Mouse (Mus musculus) frontal cortex, adult (tissue): ENCODE results near the gene Rnf11.
A peak's percentile ranks its signal among the peaks of the same experiment; 100 is the strongest.

Experiments used
- ATAC-seq: cut with Nextera tagmentation; 2 replicates; pipeline ENCODE4 v1.9.2; 2017; ENCODE audit warnings: mild to moderate bottlenecking, moderate library complexity, mixed read lengths; ENCODE audit not compliant: low TSS enrichment

Gene Rnf11

DNA sequence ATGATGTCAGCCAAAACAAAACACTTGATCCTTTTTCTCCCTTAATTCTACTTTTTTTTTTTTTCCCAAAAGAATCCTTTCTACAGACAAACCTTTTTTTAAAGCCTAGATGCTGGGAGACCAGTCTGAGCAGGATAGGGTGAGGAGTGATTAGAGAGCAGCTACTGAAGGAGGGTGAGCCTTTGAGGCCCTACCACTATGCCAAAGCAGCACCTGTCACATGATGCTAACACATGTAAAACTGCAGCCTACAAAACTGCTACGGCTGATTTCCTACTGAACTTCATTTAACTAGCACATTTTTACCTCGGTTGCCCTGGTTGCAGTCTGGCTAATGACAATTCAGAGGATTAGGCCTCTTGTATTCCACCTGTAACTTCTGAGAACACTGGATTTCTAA, 39.6 kb downstream of the Rnf11 start:
- no peak for ATAC-seq

DNA sequence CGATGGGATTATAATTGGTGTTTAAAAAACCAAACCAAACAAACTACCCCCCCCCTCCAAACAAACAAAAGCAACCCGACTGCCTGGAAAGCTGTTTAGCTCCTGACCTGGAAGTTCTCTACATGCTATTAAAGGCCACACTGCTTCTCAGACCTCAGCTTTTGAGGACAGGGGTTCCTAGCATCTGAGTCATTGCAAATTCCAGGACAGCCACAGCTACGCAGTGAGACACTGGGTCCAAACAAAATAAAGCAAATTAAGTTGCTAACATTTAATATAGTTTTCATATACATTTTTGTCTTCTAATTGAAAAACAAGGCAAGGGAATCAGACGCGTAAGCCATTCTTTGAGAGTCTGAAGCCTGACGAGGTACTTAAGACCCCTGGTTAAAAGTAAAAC, 40.1 kb downstream of the Rnf11 start:
- ATAC-seq, result no peak

DNA sequence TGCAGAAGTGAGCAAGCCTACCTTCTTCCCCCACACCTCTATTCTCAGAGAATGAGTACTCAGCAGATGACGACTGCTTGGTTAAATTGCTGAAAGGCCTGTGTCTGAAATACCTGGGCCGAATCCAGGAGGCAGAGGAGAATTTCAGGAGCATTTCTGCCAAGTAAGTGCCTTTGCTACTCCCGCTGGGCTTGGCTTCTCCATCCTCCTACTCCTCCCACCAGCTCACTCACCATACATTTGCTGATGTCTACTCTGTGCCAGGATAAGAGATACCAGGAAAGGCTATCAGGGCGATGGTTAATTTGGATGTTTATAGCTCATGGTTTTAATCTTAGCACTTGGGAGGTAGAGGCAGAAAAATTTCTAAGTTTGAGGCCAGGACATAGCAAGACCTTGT, 41.9 kb downstream of the Rnf11 start:
- ATAC-seq, result peak; percentile 81

DNA sequence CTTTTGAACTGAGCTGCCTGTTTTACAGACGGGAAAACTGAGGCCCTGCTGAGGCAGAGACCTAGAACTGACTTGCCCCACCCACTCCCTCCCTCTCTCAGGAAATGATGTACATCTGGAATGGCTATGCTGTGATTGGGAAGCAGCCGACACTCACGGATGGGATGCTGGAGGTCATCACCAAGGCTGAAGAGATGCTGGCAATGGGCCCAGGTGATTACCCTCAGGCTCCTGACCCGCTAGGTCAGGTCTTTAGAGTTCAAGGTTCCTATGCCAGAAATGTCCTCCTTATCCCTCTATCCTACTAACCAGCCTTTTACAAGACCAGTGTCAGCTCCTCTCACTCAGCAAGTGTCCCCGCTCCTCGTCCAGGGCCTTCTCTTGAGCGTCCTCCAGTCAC, 42.4 kb downstream of the Rnf11 start:
- no peak for ATAC-seq

DNA sequence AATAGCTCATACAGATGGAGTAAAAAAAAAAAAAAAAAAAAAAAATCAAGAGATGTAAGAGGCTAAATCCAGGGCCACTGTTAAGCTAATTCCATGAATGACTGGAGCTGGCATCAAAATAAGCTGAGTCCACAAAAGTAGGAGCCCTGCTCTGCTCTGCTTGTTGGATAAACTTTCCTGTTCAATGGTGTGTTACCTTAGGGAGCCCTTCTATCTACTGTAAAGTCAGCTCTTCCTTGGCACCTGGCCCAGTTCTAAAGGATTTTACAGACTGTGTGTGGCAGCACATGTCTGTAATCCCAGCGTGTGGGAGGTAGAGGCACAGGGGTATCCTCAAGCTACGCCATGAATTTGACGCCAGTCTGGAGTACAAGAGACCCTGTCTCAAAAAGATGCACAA, 43.5 kb downstream of the Rnf11 start:
- no peak for ATAC-seq

DNA sequence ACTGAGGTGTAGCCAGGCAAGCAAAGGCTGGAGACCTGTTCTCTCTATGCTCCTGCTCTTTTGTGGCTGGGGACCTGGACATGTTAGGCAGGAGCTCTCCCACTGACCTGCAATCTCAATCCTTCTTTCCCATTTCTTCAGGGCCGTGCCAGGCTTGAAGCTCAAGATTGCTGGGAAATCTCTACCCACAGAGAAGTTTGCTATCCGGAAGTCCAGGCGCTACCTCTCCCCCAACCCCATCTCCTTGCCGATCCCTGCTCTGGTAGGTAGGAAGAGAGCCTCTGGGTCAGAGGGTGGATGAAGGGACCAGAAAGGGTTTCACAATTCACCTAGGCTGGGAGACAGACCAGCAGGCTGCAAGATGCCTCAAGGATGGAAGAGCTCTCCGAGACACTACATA, 44.1 kb downstream of the Rnf11 start:
- no peak for ATAC-seq

DNA sequence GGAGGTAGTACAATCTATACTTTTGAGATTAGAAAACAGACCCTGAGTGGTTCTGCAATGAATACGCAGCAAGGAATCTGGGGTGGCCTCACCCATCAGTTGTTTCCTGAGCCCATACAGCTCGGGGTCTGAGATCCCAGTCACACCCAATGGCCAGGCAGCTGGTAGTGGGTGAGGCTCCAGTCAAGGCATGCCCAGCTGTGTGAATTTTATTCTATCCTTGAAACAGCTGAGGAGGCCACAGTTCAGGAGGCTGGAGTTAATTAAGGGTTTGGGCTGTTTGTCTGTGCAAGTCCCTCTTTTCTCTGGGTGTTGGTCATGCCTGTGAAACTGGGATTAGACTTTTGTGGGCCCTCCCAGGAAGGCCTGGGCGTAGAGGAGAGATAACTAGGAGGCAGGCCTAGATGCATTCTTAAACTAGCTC, 44.7 kb downstream of the Rnf11 start:
- no peak for ATAC-seq

DNA sequence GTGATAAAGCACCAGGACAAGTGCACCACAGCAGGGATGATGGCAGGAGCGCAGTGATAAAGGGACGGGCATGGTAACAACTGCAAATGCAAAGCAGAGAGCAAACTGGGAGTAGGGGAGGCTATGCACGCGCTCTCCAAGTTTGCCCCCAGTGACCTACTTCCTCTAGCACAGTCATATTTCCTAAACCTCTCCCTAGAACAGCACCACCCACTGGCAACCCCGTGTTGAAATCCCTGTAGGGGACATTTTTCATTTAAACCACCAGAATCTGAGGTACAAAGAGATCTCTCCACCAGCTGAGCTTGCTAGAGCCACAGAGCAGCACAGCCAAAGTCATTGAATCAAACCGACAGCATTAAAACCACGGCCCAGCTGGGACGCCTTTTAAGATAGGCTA, 45.4 kb downstream of the Rnf11 start:
- ATAC-seq, result no peak

DNA sequence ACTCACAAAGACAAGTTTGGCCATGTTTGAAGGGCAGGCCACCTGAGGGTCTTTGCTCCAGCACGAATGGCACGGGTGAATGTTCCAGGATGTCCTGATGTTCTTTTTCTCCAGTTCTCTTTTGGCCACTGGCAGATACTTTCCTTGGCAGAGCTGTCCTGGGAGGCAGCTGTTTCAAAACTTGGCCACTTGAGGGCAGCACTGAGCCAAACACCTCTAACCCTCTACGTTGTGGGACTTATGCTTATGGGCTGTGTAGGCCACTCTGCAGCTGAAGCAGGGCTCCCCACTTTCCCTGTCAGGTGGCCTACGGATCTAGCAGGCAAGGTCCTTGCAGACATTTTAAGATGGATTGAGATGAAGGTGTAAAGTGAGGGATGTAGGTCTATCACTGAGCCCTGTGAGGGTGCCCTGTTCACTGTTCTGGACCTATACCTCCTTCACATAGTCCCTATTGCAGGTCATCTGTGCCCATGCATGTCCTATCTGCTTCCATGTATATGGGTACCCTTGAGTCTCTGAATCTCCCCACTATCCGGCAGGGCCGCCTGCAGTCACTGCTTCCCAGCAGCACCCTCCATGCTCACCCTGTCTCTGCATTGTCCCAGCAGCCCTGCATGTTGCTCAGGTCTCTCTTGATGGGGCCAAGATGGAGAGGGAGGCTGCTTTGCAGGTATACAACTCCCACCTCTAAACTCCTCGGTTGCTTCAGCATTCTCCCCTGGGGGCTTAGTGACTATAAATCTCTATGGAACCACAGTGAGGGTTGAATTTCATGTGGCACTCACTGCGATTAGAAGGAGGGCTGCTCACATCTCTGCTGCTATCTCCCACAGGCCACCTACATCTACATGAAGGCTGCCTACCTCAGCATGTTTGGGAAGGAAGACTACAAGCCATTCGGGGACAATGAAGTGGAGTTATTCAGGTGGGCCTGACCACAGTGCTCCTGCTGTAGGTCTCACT, 46.3 kb downstream of the Rnf11 start:
- peak; percentile 62; the same call in 1 of the 2 replicates for ATAC-seq

DNA sequence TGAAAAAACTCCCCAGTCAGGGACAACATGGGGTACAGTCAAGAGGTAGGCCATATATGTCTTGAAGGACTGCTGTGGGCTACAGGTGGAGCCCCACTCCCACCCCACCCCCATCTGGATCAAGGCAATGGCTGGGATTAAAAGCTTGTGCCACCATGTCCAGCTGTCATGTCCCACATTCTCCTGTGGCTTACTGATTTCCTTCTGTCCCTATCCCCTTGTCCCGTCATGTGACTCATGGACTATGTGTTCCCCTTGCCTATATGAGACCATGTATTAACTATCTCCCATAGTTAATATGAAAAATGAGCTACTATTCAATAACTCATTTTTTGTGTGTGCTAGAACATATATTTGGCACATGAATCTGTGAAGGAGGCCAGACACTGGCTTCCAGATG, 50.3 kb downstream of the Rnf11 start:
- ATAC-seq, result no peak

DNA sequence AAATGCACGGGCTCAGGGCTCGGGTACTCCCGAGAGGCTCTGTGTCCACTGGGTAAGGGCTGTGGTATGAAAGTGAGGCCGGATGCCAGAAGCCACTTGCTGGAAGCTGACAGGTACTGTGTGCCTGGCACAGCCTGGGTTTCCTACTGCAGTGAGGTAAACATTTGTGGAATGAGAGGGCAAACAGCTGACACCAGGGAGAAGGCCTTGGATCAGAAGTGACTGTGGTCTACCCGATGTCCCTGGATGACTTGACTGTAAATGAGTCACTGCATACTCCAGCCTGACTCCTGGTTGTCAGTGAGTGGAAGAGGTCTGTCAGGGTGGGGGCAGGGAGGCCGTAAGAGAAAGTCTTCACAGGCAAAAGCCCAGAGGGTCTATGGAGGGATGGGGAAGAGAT, 50.9 kb downstream of the Rnf11 start:
- no peak for ATAC-seq

DNA sequence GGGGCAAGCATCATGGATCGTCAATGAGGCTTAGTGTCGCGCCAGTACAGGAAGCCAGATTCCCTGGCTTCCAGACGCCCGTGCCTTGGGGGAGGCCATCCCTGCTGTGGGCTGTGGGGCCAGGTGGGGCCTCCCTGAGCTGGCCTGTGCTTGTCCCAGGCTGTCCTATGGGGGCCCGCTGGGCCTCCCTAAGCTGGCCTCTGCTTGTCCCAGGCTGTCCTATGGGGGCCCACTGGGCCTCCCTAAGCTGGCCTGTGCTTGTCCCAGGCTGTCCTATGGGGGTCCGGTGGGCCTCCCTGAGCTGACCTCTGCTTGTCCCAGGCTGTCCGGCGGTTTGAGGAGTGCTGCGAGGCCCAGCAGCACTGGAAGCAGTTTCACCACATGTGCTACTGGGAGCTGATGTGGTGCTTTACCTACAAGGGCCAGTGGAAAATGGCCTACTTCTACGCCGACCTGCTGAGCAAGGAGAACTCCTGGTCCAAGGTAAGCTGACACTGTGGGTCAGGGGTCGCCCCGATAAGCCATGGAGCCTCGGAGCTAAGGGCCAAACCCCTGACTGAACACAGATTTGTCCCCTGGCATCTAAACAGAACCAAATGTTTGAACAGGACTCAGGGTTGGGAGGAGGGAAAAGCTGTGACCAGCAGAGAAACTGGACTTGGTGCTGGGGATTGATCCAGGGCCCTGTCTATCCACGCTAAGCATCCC, 51.7 kb downstream of the Rnf11 start:
- ATAC-seq, result no peak

DNA sequence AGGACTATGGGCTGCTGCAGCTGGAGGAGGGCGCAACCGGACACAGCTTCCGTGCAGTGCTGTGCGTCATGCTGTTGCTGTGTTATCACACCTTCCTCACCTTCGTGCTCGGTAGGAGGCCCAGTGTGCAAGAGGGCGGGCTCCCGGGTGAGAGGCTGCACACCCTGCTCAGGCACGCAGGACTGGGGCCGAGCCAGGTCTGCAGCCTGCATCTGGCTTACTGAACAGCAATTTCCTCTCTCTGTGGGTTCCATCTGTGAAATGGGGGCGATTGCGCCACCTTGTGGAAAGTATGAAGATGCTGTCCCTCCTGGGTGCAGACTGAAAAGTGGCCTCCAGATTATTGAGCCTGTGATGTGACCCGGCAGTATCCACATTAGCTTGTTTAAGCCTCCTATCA, 53.7 kb downstream of the Rnf11 start:
- peak; percentile 84 for ATAC-seq

DNA sequence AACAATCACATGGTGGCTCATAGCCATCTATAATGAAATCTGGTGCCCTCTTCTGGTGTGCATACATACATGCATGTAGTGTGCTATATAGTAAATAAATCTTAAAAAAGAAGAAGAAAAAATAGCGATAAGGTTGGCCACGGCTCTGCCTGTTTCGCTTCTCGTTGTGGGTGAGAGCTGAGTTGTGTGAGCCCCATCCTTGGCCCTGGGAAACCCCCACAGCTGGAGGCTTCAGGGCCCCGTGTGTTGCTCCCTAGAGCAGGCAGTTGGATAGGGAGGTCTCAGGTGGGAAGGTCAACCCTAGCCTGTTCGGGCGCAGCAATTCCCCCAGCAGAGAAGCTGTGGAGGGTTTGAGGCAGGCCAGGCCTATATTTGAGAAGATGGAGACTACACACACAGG, 54.3 kb downstream of the Rnf11 start:
- ATAC-seq, result no peak

DNA sequence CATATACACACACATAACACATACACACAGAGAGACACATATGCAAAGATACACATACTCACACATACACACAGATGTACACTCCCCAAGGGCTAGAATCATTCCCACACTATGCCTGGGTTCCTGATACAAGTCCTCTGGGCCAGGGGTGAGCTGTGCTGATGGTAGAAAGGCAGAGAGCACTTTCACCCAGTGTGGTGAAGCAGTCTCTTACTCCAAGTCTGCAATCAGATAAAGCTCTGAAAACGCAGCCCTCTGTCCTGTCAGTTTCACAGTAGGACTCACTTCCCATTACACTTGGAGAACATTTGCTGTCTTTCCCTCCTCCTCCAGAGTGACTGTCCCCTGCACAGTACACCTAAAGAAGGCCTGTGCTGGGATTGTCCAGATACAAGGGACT, 57.5 kb downstream of the Rnf11 start:
- no peak for ATAC-seq

DNA sequence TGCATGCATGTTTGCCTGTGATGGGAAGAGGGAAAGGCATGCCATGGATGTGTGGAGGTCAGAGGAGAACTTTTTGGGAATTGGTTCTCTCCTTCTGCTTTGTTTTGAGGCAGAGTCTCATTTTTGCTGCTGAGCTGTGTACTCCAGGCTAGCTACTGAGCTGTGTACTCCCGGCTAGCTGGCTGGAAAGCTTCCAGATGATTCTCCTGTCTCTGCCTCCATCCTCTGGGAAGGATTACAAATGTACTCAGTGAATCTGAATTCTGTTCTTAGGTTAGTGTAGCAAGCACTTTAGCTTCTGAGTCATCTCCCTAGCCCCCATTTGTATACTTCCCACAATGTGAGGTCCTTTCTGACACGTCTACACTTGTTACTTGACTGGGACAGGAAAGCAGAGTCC, 61.1 kb downstream of the Rnf11 start:
- peak; percentile 81; the same call in 1 of the 2 replicates for ATAC-seq

DNA sequence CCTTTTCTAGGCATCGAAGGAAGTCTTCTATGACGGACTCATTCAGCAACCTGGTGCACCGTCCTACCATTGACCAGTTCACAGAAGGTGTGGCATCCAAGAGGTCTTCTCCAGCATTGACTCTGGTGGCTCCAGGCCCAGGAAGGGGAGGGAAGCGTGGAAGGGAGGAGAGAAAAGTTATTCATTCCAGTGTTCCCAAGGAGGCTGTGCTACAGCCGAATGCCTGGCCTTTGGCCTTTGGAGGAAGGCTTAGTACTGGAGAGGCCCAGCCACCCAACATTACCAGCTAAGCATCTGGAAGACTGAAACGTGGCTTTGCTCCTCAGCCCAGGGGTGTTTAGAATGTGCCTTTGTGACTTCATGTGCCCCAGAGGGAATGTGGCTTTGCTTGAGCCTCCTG, 62.1 kb downstream of the Rnf11 start:
- ATAC-seq, result no peak

DNA sequence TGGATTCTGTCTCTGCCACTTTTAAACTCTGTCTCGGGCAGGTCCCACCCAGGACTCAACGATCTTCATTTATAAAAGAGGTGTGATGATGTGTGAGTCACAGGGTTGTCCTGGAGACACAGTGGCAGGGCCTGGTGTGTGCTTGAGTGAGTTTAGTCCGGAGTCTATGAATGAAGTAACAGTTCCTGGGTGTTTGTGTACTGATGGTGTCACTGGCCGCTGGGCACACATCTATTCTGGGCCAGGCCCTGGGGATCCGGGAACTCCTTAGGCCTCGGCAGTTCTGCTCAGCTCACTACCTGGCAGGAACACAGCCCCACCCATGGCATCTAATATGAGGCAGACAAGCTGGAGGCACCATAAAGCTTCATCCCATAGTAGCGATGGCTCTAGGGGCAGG, 62.9 kb downstream of the Rnf11 start:
- no peak for ATAC-seq

DNA sequence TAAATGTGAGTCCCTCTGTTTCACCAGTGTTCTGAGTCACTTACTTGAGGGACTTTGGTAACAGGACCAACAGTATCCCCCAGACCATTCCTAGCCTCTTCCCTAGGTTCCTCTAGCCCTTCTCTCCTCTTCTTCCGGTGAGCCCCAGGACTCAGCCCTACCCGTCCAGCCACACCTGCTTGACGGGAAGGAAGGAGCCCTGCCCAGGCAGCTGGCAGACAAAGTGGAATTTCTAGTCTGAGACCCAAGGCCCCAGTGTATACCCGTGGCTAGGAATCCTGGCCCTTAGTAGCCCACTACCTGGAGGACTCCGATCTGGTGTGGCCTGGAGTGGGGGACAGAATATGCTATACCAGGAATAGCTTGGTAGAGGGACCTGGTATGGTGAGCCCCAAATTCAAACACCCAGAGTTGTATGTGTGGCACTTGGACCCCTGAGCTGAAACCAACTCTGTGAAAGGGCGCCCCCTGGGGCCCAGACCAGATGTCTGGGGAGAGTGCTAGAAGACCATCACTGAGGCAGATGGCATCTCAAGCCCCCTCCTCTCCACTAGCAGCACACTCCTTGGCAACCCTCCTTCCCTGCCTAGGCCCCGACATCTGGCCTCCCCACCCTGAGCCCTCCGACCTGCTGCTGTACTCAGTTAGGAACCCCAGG, 64.3 kb downstream of the Rnf11 start:
- ATAC-seq, result no peak

DNA sequence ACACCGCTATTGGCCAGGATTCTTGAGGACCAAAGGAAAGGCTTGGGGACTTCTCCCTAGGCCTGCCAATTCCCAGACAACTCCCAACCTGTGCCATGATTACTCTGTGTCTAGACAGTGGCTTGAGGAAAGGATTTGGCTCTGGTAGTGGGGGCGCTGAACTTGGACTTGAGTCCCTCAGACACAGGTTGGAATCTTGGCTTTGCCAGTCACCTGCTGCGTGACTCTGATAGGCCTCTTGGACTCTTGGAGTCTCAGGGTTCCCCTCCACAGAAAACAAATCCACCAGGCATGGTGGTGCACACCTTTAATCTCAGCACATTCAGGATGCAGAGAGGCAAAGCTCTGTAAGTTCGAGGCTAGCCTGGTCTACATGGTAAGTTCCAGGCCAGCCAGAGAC, 65.0 kb downstream of the Rnf11 start:
- ATAC-seq, result no peak

DNA sequence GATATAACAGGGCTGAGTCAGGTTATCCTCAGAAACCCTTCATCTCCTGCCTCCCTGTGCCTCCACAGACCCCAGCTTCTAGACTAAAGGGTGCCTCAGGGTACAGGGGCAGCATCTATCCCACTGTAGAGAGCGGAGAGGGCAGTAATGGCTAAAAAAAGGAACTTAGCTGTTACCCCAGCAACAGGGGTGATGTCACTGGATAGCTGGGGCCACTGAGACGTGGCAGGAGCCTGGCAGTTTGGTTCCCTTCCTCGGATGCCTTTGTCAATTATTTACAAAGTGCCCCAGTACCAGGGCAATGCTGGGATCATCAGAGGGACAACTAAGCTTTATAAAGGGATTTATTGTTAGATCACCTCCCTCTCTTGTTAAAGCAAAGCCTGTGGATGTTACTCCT, 65.5 kb downstream of the Rnf11 start:
- ATAC-seq, result no peak

DNA sequence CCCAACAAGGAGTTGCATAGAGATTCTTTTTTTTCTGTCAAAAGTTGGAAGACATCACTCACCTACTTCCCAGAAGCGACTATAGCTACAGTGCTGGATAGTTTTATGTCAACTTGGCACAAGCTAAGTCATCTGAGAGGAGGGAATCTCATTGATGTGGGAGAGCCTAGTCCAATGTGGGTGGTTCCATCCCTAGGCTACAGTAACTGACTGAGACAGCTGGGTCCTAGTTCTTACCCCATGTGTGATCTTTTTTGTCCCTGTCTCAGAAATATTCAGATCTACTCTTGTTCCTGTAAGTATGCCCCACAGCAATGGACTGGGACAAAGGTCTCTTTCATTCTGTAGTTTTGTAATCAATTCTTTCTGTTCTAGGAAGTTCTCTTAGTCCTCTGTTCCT, 66.5 kb downstream of the Rnf11 start:
- no peak for ATAC-seq

DNA sequence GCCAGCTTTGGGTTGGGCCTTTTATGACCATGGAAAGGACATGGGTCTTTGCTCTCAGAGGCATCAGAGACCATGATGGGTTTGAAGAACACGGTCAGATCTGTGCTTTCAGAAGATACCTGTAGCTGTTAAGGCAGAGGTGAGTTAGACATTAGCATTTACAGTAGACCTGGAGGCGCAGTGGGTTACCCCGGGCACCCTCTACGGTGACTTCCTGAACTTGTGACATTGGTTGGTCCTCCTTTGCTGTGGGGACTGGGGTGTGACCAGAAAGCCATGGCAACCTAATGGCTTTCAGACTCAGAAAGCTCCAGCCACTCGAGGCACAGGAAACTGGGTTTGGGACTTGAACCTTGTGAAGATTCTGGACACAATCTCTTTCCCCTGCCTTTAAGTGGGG, 72.3 kb downstream of the Rnf11 start:
- ATAC-seq, result no peak
